Mouse (Mus musculus) hindbrain, embryonic 13.5 days (tissue): ENCODE results near the gene Cyp2d22. TPM values are rescaled to one million over a fixed set of nuclear protein-coding genes. Genes with fewer than 3 reads are reported as not detected.
A peak's percentile ranks its signal among the peaks of the same experiment; 100 is the strongest.

ENCODE experiments used
- ATAC-seq: fragments of 200-750 bp; cut with Nextera tagmentation; 2 replicates; pipeline ENCODE4 v1.8.0; 2017; ENCODE audit warnings: moderate TSS enrichment; ENCODE audit not compliant: low FRiP score
- H3K27ac ChIP-seq: fragments of 300-500 bp; sonication (generic); 2 replicates; pipeline ENCODE4 v1.5.1; 2015; ENCODE audit warnings: inconsistent platforms, mild to moderate bottlenecking, moderate library complexity
- H3K27me3 ChIP-seq: fragments of 300-500 bp; sonication (generic); 2 replicates; pipeline ENCODE4 v1.6.1; 2015; ENCODE audit warnings: mild to moderate bottlenecking, inconsistent platforms
- H3K36me3 ChIP-seq: fragments of 300-500 bp; sonication (generic); 2 replicates; pipeline ENCODE4 v1.6.1; 2015; ENCODE audit warnings: mild to moderate bottlenecking, inconsistent platforms
- H3K4me1 ChIP-seq: fragments of 300-500 bp; sonication (generic); replicated peaks from 2 replicates; pipeline ENCODE4 v1.6.1; 2015; ENCODE audit warnings: inconsistent platforms
- H3K4me2 ChIP-seq: fragments of 300-500 bp; sonication (generic); 2 replicates; pipeline ENCODE4 v1.6.1; 2015; ENCODE audit warnings: inconsistent platforms, mild to moderate bottlenecking, moderate library complexity
- H3K4me3 ChIP-seq: fragments of 300-500 bp; sonication (generic); 2 replicates; pipeline ENCODE4 v1.5.1; 2015; ENCODE audit warnings: mild to moderate bottlenecking, inconsistent platforms
- H3K9ac ChIP-seq: fragments of 300-500 bp; sonication (generic); 2 replicates; pipeline ENCODE4 v1.6.1; 2015; ENCODE audit warnings: mild to moderate bottlenecking, inconsistent platforms
- H3K9me3 ChIP-seq: fragments of 300-500 bp; sonication (generic); 2 replicates; pipeline ENCODE4 v1.6.1; 2016; ENCODE audit warnings: inconsistent platforms
- WGBS: fragments of 180-500 bp; shearing (Covaris S2); methylation state at CpG from one replicate; pipeline ENCODE4 v1.1.7; 2015; 5-methylcytosine and 5-hydroxymethylcytosine counted together
- polyA plus RNA-seq: library from polyadenylated mRNA; unstranded; fragments of >200 nt; fragmentation: Nextera tagmentation; extraction: Ambion mirVana; gene quantifications from 2 replicates; pipeline ENCODE4 v1.2.1, GENCODE M21; 2015

Gene Cyp2d22
- polyA plus RNA-seq, 1 experiment from 2014 or later: 2.6 TPM

GRCm38 (mm10) chr15:82353078-82353744, 26.8 kb downstream of the Cyp2d22 start:
- peak overlapping the region; percentile 95 for H3K9ac ChIP-seq
- H3K9me3 ChIP-seq: no peaks in the 10 kb centered on the region
- no peak; the same call in 1 of the 2 replicates for ATAC-seq
- peaks cover 29% of the 10 kb centered on the region for H3K36me3 ChIP-seq
- H3K27ac ChIP-seq: peak overlapping the region; percentile 90
- peak overlapping the region; percentile 86 for H3K4me2 ChIP-seq
- 0 out of 2 replicates have a peak, but pooled peaks cover 4% of the 10 kb centered on the region for H3K27me3 ChIP-seq
- peaks cover 31% of the 10 kb centered on the region for H3K4me1 ChIP-seq
- WGBS: 31% methylated on average over 14 of the region's 14 CpGs
- H3K4me3 ChIP-seq: peak overlapping the region; percentile 85

GRCm38 (mm10) chr15:82351480-82351879, 28.6 kb downstream of the Cyp2d22 start:
- Histone ChIP-seq H3K9me3 (no peaks in the 10 kb centered on the region), H3K4me1 (peaks cover 49% of the 10 kb centered on the region), H3K4me3 (no peak overlapping the region), H3K27ac (no peak overlapping the region), H3K4me2 (no peak overlapping the region), H3K27me3 (no peaks in the 10 kb centered on the region), H3K9ac (no peak overlapping the region), H3K36me3 (peaks cover 36% of the 10 kb centered on the region)
- 92% methylated on average over 3 of the region's 3 CpGs for WGBS
- ATAC-seq: no peak

- Histone ChIP-seq H3K36me3 (peaks cover 36% of the 10 kb centered on the region), H3K9ac (no peak overlapping the region), H3K4me1 (peaks cover 50% of the 10 kb centered on the region), H3K27ac (no peak overlapping the region), H3K4me3 (no peak overlapping the region), H3K27me3 (no peaks in the 10 kb centered on the region), H3K4me2 (no peak overlapping the region), H3K9me3 (no peaks in the 10 kb centered on the region)
- ATAC-seq: no peak
- WGBS: 96% methylated on average over 4 of the region's 4 CpGs
Observed at GRCm38 (mm10) chr15:82350349-82350748, 29.7 kb downstream of the Cyp2d22 start.

DNA sequence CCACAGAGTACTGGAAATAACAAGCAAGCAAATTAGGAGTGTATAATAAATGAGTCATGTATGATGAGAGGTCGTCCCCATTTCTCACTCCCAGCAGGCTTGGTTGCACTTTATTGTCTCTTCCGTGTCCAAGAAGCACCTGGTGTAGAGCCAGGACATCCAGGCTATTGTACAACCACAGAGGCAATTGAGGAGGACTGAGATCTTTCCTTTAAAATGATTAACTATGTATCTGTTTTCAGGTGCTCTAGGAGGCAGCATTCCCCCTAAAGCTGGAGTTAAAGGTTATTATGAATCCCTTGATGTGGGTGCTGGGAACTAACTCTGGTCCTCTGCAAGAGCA, 31.1 kb downstream of the Cyp2d22 start:
- peaks cover 45% of the 10 kb centered on the region for H3K4me1 ChIP-seq
- H3K4me2 ChIP-seq: no peak overlapping the region
- H3K27me3 ChIP-seq: no peaks in the 10 kb centered on the region
- H3K4me3 ChIP-seq: no peak overlapping the region
- H3K9ac ChIP-seq: no peak overlapping the region
- peaks cover 36% of the 10 kb centered on the region for H3K36me3 ChIP-seq
- no peaks in the 10 kb centered on the region for H3K9me3 ChIP-seq
- no peak overlapping the region for H3K27ac ChIP-seq
- 92% methylated on average over 2 of the region's 2 CpGs for WGBS
- no peak for ATAC-seq

- 87% methylated on average over 8 of the region's 8 CpGs for WGBS
- Histone ChIP-seq H3K4me3 (no peak overlapping the region), H3K9me3 (no peaks in the 10 kb centered on the region), H3K27me3 (no peaks in the 10 kb centered on the region), H3K4me2 (no peak overlapping the region), H3K27ac (no peak overlapping the region), H3K9ac (peak overlapping the region; percentile 77; the same call in 1 of the 2 replicates), H3K36me3 (peaks cover 36% of the 10 kb centered on the region), H3K4me1 (peaks cover 44% of the 10 kb centered on the region)
- ATAC-seq: no peak
Observed at GRCm38 (mm10) chr15:82348258-82348998, 31.6 kb downstream of the Cyp2d22 start.

DNA sequence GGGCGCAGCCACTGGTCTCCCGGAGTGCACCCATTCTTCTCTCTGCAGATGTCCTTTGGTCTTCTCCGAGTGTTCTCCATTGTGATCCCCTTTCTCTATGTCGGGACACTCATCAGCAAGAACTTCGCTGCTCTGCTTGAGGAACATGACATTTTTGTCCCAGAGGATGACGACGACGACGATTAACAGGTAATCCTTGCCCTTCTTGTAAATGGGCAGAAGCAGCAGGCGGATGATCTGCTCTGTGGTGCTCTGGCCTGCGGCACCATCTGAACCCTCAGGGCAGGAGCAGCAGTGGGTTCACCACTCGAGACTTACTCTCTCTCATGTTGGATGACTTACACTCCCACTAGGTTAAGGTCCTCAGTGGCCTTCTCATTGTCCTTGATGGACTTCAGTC, 32.2 kb downstream of the Cyp2d22 start:
- Histone ChIP-seq H3K9ac (peak overlapping the region; percentile 77), H3K27ac (no peak overlapping the region), H3K4me3 (no peak overlapping the region), H3K27me3 (no peaks in the 10 kb centered on the region), H3K4me1 (peaks cover 39% of the 10 kb centered on the region), H3K9me3 (no peaks in the 10 kb centered on the region), H3K4me2 (no peak overlapping the region; the same call in 1 of the 2 replicates), H3K36me3 (peaks cover 36% of the 10 kb centered on the region)
- 96% methylated on average over 12 of the region's 12 CpGs for WGBS
- ATAC-seq: no peak

DNA sequence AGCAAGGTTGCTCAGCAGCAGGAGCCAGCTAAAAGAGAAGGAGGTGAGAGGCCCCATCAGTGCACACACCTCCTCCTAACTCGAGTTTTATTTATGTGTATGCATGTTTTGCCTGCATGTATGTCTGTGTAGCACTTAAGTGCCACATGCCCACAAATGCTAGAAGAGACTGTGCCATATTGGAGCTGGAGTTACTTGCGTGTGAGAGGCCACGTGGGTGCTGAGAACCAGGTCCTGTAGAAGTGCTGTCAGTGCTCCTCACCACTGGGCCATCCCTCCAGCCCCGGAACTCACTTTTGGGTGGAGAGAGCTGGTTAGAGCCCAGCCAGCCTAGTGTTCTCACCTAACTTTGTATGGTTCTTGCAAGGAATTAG, 32.8 kb downstream of the Cyp2d22 start:
- Histone ChIP-seq H3K9ac (peak overlapping the region; percentile 77), H3K36me3 (peaks cover 36% of the 10 kb centered on the region), H3K4me2 (peak overlapping the region; percentile 84), H3K4me1 (peaks cover 33% of the 10 kb centered on the region), H3K27ac (peak overlapping the region; percentile 92), H3K9me3 (no peaks in the 10 kb centered on the region), H3K4me3 (peak overlapping the region; percentile 55), H3K27me3 (0 out of 2 replicates have a peak, but pooled peaks cover under 1% of the 10 kb centered on the region)
- ATAC-seq: no peak
- 88% methylated on average over 4 of the region's 4 CpGs for WGBS

GRCm38 (mm10) chr15:82346580-82347302, 33.3 kb downstream of the Cyp2d22 start:
- Histone ChIP-seq H3K27ac (peak overlapping the region; percentile 92), H3K9ac (peak overlapping the region; percentile 77), H3K36me3 (peaks cover 36% of the 10 kb centered on the region), H3K4me2 (peak overlapping the region; percentile 84), H3K4me1 (peaks cover 27% of the 10 kb centered on the region), H3K9me3 (no peaks in the 10 kb centered on the region), H3K4me3 (peak overlapping the region; percentile 55), H3K27me3 (0 out of 2 replicates have a peak, but pooled peaks cover 4% of the 10 kb centered on the region)
- 66% methylated on average over 14 of the region's 14 CpGs for WGBS
- ATAC-seq: 0 out of 2 replicates have a peak, but pooled peaks have one; percentile 1

DNA sequence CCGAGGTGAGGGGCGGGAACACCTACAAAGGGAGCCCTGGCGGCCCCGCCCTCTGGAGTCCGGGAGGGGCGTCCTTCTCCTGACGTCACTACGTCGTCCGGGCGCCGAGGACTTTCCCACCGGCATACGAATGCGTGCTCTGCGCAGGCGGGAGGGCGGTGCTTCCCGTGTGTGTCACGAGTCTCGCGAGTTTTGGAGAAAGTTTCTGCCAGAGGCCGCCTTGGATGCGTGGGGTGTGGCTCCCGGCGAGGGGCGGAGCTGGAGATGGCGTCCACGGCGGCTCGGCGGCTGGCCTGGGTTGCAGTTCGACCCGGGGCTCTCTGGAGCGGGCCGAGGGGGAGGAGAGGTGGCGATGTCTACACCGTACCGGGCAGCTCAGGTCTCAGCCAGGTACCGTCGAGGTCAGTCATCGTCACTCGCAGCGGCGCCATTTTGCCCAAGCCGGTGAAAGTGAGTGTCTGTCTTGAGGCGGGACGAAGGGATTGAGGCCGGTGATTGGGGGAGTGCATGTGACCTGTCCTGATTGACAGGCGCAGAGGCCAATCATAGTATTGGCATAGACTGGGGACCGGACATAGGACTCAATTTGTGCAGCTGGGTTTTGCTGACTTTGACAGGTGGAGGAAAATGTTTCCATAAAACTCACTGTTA, 34.1 kb downstream of the Cyp2d22 start:
- WGBS: under 1% methylated on average over 49 of the region's 51 CpGs
- no peaks in the 10 kb centered on the region for H3K9me3 ChIP-seq
- H3K4me1 ChIP-seq: peaks cover 27% of the 10 kb centered on the region
- peak; percentile 98 for ATAC-seq
- H3K9ac ChIP-seq: peak overlapping the region; percentile 77
- peaks cover 8% of the 10 kb centered on the region for H3K27me3 ChIP-seq
- H3K27ac ChIP-seq: peak overlapping the region; percentile 92
- peak overlapping the region; percentile 84 for H3K4me2 ChIP-seq
- peaks cover 34% of the 10 kb centered on the region for H3K36me3 ChIP-seq
- peak overlapping the region; percentile 55 for H3K4me3 ChIP-seq

GRCm38 (mm10) chr15:82344971-82345370, 35.1 kb downstream of the Cyp2d22 start:
- Histone ChIP-seq H3K4me3 (no peak overlapping the region), H3K36me3 (peaks cover 24% of the 10 kb centered on the region), H3K9me3 (no peaks in the 10 kb centered on the region), H3K4me2 (0 out of 2 replicates have a peak overlapping the region, but pooled peaks have one; percentile 6), H3K27ac (no peak overlapping the region), H3K9ac (no peak overlapping the region), H3K27me3 (peaks cover 18% of the 10 kb centered on the region), H3K4me1 (peaks cover 29% of the 10 kb centered on the region)
- WGBS: 90% methylated on average over 6 of the region's 6 CpGs
- no peak for ATAC-seq

DNA sequence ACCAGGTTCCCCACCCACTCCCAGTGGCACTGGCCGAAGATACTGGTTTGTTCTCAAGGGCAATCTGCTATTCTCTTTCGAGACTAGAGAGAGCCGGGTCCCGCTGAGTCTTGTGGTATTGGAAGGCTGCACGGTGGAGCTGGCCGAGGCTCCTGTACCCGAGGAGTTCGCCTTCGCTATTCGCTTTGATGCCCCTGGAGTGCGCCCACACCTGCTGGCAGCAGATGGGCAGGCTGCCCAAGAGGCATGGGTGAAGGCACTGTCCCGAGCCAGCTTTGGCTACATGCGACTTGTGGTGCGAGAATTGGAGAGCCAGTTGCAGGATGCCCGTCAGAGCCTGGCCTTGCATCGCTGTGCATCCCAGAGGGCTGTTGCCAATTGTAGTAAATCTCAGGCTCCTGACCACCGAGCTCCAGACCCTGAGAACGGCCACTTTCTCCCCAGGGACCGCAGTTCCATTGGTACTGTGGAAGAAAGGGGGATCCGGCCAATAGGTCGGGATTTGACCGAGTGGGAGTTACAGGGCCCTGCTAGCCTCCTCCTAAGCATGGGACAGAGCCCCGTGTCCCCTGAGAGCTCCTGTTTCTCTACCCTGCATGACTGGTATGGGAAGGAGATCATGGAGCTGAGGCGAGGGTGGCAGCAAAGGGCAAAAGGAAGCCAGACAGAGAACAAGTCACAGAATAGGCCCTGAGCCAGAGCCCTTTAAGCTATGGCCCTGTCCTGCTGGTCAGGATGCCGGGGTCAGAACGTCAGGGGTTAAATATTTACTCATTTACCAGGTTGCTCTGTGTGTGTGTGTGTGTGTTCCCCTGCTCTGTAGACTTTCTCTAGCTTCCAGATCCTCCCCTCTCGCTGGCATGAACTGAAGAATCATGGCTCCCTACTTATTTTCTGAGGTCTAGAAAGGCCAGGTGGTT, 36.4 kb downstream of the Cyp2d22 start:
- Histone ChIP-seq H3K27me3 (peaks cover 24% of the 10 kb centered on the region), H3K4me2 (no peak overlapping the region), H3K36me3 (peaks cover 10% of the 10 kb centered on the region), H3K4me1 (peaks cover 29% of the 10 kb centered on the region), H3K9ac (no peak overlapping the region), H3K4me3 (no peak overlapping the region), H3K9me3 (no peaks in the 10 kb centered on the region), H3K27ac (no peak overlapping the region)
- ATAC-seq: no peak
- whole genome bisulfite sequencing: 89% methylated on average over 27 of the region's 27 CpGs
